Mouse (Mus musculus): ENCODE measurements around the gene Dock8. TPM values are rescaled to one million over a fixed set of nuclear protein-coding genes. Genes with fewer than 3 reads are reported as not detected.
"Not testable (repeated sequence)": the region's sequence is repeated elsewhere in the genome, so short reads cannot be mapped to it uniquely, and the experiment has no call there.

Gene Dock8
- polyA plus RNA-seq, 1 experiment from 2014 or later = 1.5 TPM

GRCm38 (mm10) chr19:25022766-25023165 is 23.4 kb downstream of the Dock8 start:
- WGBS = 88% methylated on average over 6 of the region's 6 CpGs
- Histone ChIP-seq H3K9ac (ENCODE audit: low read depth, low read length) (no peak overlapping the region), H3K27me3 (replicated peaks; ENCODE audit: control insufficient read depth, insufficient read depth, low read length) (no peaks in the 10 kb centered on the region), H3K4me3 (ENCODE audit: low read length) (no peak overlapping the region), H3K4me2 (ENCODE audit: low read length) (no peak overlapping the region), H3K36me3 (ENCODE audit: control insufficient read depth, insufficient read depth, low read length) (no peaks in the 10 kb centered on the region), H3K4me1 (ENCODE audit: control insufficient read depth, insufficient read depth, low read depth, low read length) (no peaks in the 10 kb centered on the region), H3K27ac (ENCODE audit: low read depth, low read length) (no peak overlapping the region), H3K9me3 (ENCODE audit: control insufficient read depth, low read length) (no peaks in the 10 kb centered on the region)
- no peak for ATAC-seq

DNA sequence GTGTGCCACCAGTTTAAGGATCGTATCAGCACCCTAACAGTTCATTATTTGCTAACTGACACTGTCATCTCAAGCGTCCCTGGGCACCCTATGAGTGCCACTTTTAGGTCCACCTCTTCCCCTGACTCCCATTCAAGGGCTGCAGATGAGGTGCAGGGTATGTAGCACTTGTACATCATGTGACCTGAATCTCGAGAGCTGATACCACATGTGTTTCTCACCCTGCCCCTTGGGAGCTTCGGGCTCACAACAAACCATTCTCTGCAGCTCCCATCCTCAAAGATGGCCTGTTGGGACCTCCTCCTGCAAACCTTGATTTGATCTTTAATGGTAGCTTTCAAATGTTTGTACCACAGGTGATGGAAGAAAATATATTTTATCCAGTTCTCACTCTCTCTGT is 32.4 kb downstream of the Dock8 start:
- no peak for ATAC-seq
- Histone ChIP-seq H3K9ac (ENCODE audit: low read depth, low read length) (no peak overlapping the region), H3K27me3 (replicated peaks; ENCODE audit: control insufficient read depth, insufficient read depth, low read length) (no peaks in the 10 kb centered on the region), H3K36me3 (ENCODE audit: control insufficient read depth, insufficient read depth, low read length) (no peaks in the 10 kb centered on the region), H3K4me2 (ENCODE audit: low read length) (no peak overlapping the region), H3K9me3 (ENCODE audit: control insufficient read depth, low read length) (no peaks in the 10 kb centered on the region), H3K4me1 (ENCODE audit: control insufficient read depth, insufficient read depth, low read depth, low read length) (no peaks in the 10 kb centered on the region), H3K4me3 (ENCODE audit: low read length) (no peak overlapping the region), H3K27ac (ENCODE audit: low read depth, low read length) (no peak overlapping the region)
- WGBS = 81% methylated on average over 4 of the region's 4 CpGs

GRCm38 (mm10) chr19:25033008-25033407 is 33.7 kb downstream of the Dock8 start:
- ATAC-seq; H3K9ac ChIP-seq (ENCODE audit: low read depth, low read length); H3K27me3 ChIP-seq (replicated peaks; ENCODE audit: control insufficient read depth, insufficient read depth, low read length); H3K27ac ChIP-seq (ENCODE audit: low read depth, low read length); H3K4me1 ChIP-seq (ENCODE audit: control insufficient read depth, insufficient read depth, low read depth, low read length); H3K4me2 ChIP-seq (ENCODE audit: low read length); H3K36me3 ChIP-seq (ENCODE audit: control insufficient read depth, insufficient read depth, low read length); H3K4me3 ChIP-seq (ENCODE audit: low read length); H3K9me3 ChIP-seq (ENCODE audit: control insufficient read depth, low read length): not testable (repeated sequence)
- WGBS = 88% methylated on average over 7 of the region's 18 CpGs

DNA sequence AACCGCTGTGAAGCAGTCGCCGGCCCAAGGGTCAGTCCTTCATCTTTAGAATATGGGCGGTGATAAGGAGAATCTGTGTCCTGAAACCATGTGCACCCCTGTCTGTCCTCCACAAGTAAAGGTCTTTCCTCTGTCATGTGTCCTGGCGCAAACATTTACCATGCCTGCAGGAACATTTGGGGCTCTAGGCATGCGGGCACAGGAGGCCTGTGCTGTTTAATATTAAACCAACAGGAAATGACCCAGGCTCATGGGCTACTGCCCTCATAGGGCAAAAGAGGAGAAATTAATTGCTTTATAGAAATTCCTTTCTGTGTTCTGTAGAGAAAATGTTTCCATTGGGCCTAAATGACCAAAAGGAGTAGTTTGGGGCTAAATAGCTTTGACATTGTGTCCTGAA is 36.5 kb downstream of the Dock8 start:
- H3K4me3 ChIP-seq (ENCODE audit: low read length) = no peak overlapping the region
- WGBS = 92% methylated on average over 6 of the region's 6 CpGs
- H3K9me3 ChIP-seq (ENCODE audit: control insufficient read depth, low read length) = no peaks in the 10 kb centered on the region
- no peak overlapping the region for H3K9ac ChIP-seq (ENCODE audit: low read depth, low read length)
- H3K27ac ChIP-seq (ENCODE audit: low read depth, low read length) = no peak overlapping the region
- no peak for ATAC-seq
- no peaks in the 10 kb centered on the region for H3K4me1 ChIP-seq (ENCODE audit: control insufficient read depth, insufficient read depth, low read depth, low read length)
- H3K27me3 ChIP-seq (replicated peaks; ENCODE audit: control insufficient read depth, insufficient read depth, low read length) = no peaks in the 10 kb centered on the region
- H3K36me3 ChIP-seq (ENCODE audit: control insufficient read depth, insufficient read depth, low read length) = no peaks in the 10 kb centered on the region
- H3K4me2 ChIP-seq (ENCODE audit: low read length) = no peak overlapping the region

DNA sequence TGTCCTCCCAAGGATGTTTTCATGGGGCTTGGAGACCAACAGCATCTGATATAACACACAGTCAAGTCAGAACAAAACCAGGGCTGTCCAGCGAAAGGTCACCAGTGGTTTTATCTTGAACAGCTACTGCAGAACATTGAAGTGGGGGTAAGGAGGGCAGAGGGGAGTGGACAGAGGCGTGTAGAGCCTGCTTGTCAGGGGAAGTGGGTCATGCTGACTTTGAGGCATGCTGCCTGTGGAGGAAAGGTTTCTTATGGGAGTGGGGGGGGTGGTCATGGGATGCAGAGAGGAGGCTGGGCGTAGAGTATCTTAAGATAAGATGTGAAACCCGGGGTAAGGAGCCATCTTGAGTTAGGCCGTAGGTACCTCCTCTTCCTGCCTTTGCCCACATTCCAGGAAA is 37.5 kb downstream of the Dock8 start:
- 92% methylated on average over 5 of the region's 5 CpGs for WGBS
- Histone ChIP-seq H3K36me3 (ENCODE audit: control insufficient read depth, insufficient read depth, low read length) (no peaks in the 10 kb centered on the region), H3K4me1 (ENCODE audit: control insufficient read depth, insufficient read depth, low read depth, low read length) (no peaks in the 10 kb centered on the region), H3K9ac (ENCODE audit: low read depth, low read length) (no peak overlapping the region), H3K4me3 (ENCODE audit: low read length) (no peak overlapping the region), H3K4me2 (ENCODE audit: low read length) (no peak overlapping the region), H3K9me3 (ENCODE audit: control insufficient read depth, low read length) (no peaks in the 10 kb centered on the region), H3K27me3 (replicated peaks; ENCODE audit: control insufficient read depth, insufficient read depth, low read length) (no peaks in the 10 kb centered on the region), H3K27ac (ENCODE audit: low read depth, low read length) (no peak overlapping the region)
- no peak for ATAC-seq

GRCm38 (mm10) chr19:25037249-25037648 is 37.9 kb downstream of the Dock8 start:
- Histone ChIP-seq H3K4me3 (ENCODE audit: low read length) (no peak overlapping the region), H3K4me1 (ENCODE audit: control insufficient read depth, insufficient read depth, low read depth, low read length) (no peaks in the 10 kb centered on the region), H3K9ac (ENCODE audit: low read depth, low read length) (no peak overlapping the region), H3K27ac (ENCODE audit: low read depth, low read length) (no peak overlapping the region), H3K27me3 (replicated peaks; ENCODE audit: control insufficient read depth, insufficient read depth, low read length) (no peaks in the 10 kb centered on the region), H3K4me2 (ENCODE audit: low read length) (no peak overlapping the region), H3K9me3 (ENCODE audit: control insufficient read depth, low read length) (no peaks in the 10 kb centered on the region), H3K36me3 (ENCODE audit: control insufficient read depth, insufficient read depth, low read length) (no peaks in the 10 kb centered on the region)
- no peak for ATAC-seq
- 89% methylated on average over 4 of the region's 4 CpGs for WGBS

- no peak for ATAC-seq
- 52% methylated on average over 6 of the region's 6 CpGs for WGBS
- Histone ChIP-seq H3K4me1 (ENCODE audit: control insufficient read depth, insufficient read depth, low read depth, low read length) (no peaks in the 10 kb centered on the region), H3K9me3 (ENCODE audit: control insufficient read depth, low read length) (no peaks in the 10 kb centered on the region), H3K4me2 (ENCODE audit: low read length) (no peak overlapping the region), H3K36me3 (ENCODE audit: control insufficient read depth, insufficient read depth, low read length) (no peaks in the 10 kb centered on the region), H3K9ac (ENCODE audit: low read depth, low read length) (no peak overlapping the region), H3K4me3 (ENCODE audit: low read length) (no peak overlapping the region), H3K27ac (ENCODE audit: low read depth, low read length) (no peak overlapping the region), H3K27me3 (replicated peaks; ENCODE audit: control insufficient read depth, insufficient read depth, low read length) (no peaks in the 10 kb centered on the region)
Observed at GRCm38 (mm10) chr19:25038293-25038692, 39.0 kb downstream of the Dock8 start.

GRCm38 (mm10) chr19:25041209-25041608 is 41.9 kb downstream of the Dock8 start:
- Histone ChIP-seq H3K27me3 (replicated peaks; ENCODE audit: control insufficient read depth, insufficient read depth, low read length) (no peaks in the 10 kb centered on the region), H3K4me1 (ENCODE audit: control insufficient read depth, insufficient read depth, low read depth, low read length) (no peaks in the 10 kb centered on the region), H3K4me3 (ENCODE audit: low read length) (no peak overlapping the region), H3K4me2 (ENCODE audit: low read length) (no peak overlapping the region), H3K9me3 (ENCODE audit: control insufficient read depth, low read length) (no peaks in the 10 kb centered on the region), H3K27ac (ENCODE audit: low read depth, low read length) (no peak overlapping the region), H3K9ac (ENCODE audit: low read depth, low read length) (no peak overlapping the region), H3K36me3 (ENCODE audit: control insufficient read depth, insufficient read depth, low read length) (no peaks in the 10 kb centered on the region)
- WGBS = 55% methylated on average over 6 of the region's 6 CpGs
- ATAC-seq = no peak

DNA sequence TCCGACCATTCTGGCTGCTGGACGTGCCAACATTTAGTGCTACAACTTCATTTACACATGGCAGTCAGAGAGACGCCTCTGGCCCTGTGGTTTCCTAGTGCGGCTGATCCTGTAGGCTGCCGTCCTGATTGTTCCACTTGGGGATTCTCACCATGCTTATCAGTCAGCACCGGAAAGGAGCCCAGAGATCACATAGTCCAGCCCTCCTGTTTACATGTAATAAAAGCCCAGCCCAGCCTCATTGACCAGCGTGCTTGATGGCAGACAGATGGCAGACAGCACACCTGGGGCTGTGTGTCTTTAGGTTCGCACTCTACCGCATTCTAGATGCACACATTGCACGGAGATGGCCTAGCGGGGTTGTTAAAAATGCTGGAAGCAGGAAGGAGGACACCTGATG is 43.6 kb downstream of the Dock8 start:
- 77% methylated on average over 11 of the region's 11 CpGs for WGBS
- no peaks in the 10 kb centered on the region for H3K36me3 ChIP-seq (ENCODE audit: control insufficient read depth, insufficient read depth, low read length)
- H3K9ac ChIP-seq (ENCODE audit: low read depth, low read length) = no peak overlapping the region
- no peak overlapping the region for H3K27ac ChIP-seq (ENCODE audit: low read depth, low read length)
- no peaks in the 10 kb centered on the region for H3K9me3 ChIP-seq (ENCODE audit: control insufficient read depth, low read length)
- no peak overlapping the region for H3K4me3 ChIP-seq (ENCODE audit: low read length)
- no peak for ATAC-seq
- H3K4me2 ChIP-seq (ENCODE audit: low read length) = no peak overlapping the region
- H3K4me1 ChIP-seq (ENCODE audit: control insufficient read depth, insufficient read depth, low read depth, low read length) = no peaks in the 10 kb centered on the region
- no peaks in the 10 kb centered on the region for H3K27me3 ChIP-seq (replicated peaks; ENCODE audit: control insufficient read depth, insufficient read depth, low read length)

- Histone ChIP-seq H3K27ac (ENCODE audit: low read depth, low read length) (no peak overlapping the region), H3K4me1 (ENCODE audit: control insufficient read depth, insufficient read depth, low read depth, low read length) (no peaks in the 10 kb centered on the region), H3K4me3 (ENCODE audit: low read length) (no peak overlapping the region), H3K9me3 (ENCODE audit: control insufficient read depth, low read length) (no peaks in the 10 kb centered on the region), H3K36me3 (ENCODE audit: control insufficient read depth, insufficient read depth, low read length) (no peaks in the 10 kb centered on the region), H3K9ac (ENCODE audit: low read depth, low read length) (no peak overlapping the region), H3K4me2 (ENCODE audit: low read length) (no peak overlapping the region), H3K27me3 (replicated peaks; ENCODE audit: control insufficient read depth, insufficient read depth, low read length) (no peaks in the 10 kb centered on the region)
- ATAC-seq = no peak
- WGBS = 87% methylated on average over 3 of the region's 3 CpGs
Observed at GRCm38 (mm10) chr19:25044057-25044456, 44.7 kb downstream of the Dock8 start.

Measured in hindbrain, embryonic 16.5 days (tissue).